Mouse (Mus musculus) MEL (cell line): ENCODE data around the gene Glt8d2. TPM values are rescaled to one million over a fixed set of nuclear protein-coding genes. Genes with fewer than 3 reads are reported as not detected.

Source experiments
- DNase-seq: peaks from one replicate; pipeline ENCODE4 v3.0.0; 2011; ENCODE audit warnings: low read depth, low spot score
- H3K27ac ChIP-seq: 2 replicates; pipeline ENCODE4 v1.5.1; 2012; ENCODE audit warnings: low read depth, mild to moderate bottlenecking, control low read depth, low read length, moderate library complexity; ENCODE audit not compliant: control insufficient read depth
- H3K27me3 ChIP-seq, 2 experiments: fragments of 150-350 bp in 1 of 2; sonication (generic) in 1 of 2; 2 replicates each; pipeline ENCODE4 v1.6.1; 2012; ENCODE audit warnings: low read length in 2 of 2, mild to moderate bottlenecking in 2 of 2, improper control_type of control experiment in 1 of 2, moderate library complexity in 1 of 2; ENCODE audit not compliant: insufficient read depth in 2 of 2, control insufficient read depth in 1 of 2
- H3K36me3 ChIP-seq, 2 experiments: 2 replicates each; pipeline ENCODE4 v1.6.1; 2012 to 2014; ENCODE audit warnings: low read length in 2 of 2, improper control_type of control experiment in 1 of 2, inconsistent platforms in 1 of 2, mild to moderate bottlenecking in 1 of 2; ENCODE audit not compliant: insufficient read depth in 2 of 2, control insufficient read depth in 1 of 2
- H3K4me1 ChIP-seq, 2 experiments: fragments of 150-350 bp in 1 of 2; sonication (generic) in 1 of 2; 2 replicates each; pipeline ENCODE4 v1.6.1; 2012; ENCODE audit warnings: low read length in 2 of 2, improper control_type of control experiment in 1 of 2, mild to moderate bottlenecking in 1 of 2; ENCODE audit not compliant: insufficient read depth in 2 of 2, control insufficient read depth in 1 of 2
- H3K4me3 ChIP-seq, 2 experiments: fragments of 150-350 bp in 1 of 2; sonication (generic) in 1 of 2; 2 replicates each; pipeline ENCODE4 v1.5.1; 2012; ENCODE audit warnings: low read depth in 2 of 2, low read length in 2 of 2, mild to moderate bottlenecking in 2 of 2, moderate library complexity in 2 of 2, control low read depth in 1 of 2, improper control_type of control experiment in 1 of 2; ENCODE audit not compliant: control insufficient read depth in 1 of 2, insufficient read depth in 1 of 2
- H3K79me2 ChIP-seq: 2 replicates; pipeline ENCODE4 v1.6.1; 2012; ENCODE audit warnings: mild to moderate bottlenecking, low read length, moderate library complexity; ENCODE audit not compliant: control insufficient read depth, poor library complexity, insufficient read depth
- H3K9ac ChIP-seq: 2 replicates; pipeline ENCODE4 v1.6.1; 2012; ENCODE audit warnings: low read depth, mild to moderate bottlenecking, control low read depth, low read length, moderate library complexity; ENCODE audit not compliant: control insufficient read depth, poor library complexity, severe bottlenecking
- H3K9me3 ChIP-seq: fragments of 150-350 bp; sonication (generic); replicated peaks from 2 replicates; pipeline ENCODE4 v1.6.1; 2012; ENCODE audit warnings: mild to moderate bottlenecking, low read length, improper control_type of control experiment, moderate library complexity; ENCODE audit not compliant: insufficient read depth
- CHD1 ChIP-seq: IDR thresholded peaks from 2 replicates; pipeline ENCODE4 v1.6.1; 2012; ENCODE audit warnings: low read depth, mild to moderate bottlenecking, inconsistent platforms, low read length, improper control_type of control experiment
- CTCF ChIP-seq, 3 experiments: IDR thresholded peaks in 2 of 3; conservative IDR thresholded peaks in 1 of 3; 2 replicates each; pipeline ENCODE4 v1.5.1; 2011 to 2012; ENCODE audit warnings: low read length in 3 of 3, low read depth in 2 of 3, mild to moderate bottlenecking in 2 of 3, improper control_type of control experiment in 1 of 3, inconsistent platforms in 1 of 3, mixed read lengths in 1 of 3, moderate library complexity in 1 of 3; ENCODE audit not compliant: control insufficient read depth in 1 of 3, insufficient read depth in 1 of 3, poor library complexity in 1 of 3, severe bottlenecking in 1 of 3
- E2F4 ChIP-seq: IDR thresholded peaks from 2 replicates; pipeline ENCODE4 v1.6.1; 2011; ENCODE audit warnings: low read depth, low read length, improper control_type of control experiment, borderline replicate concordance
- ELF1 ChIP-seq: IDR thresholded peaks from 2 replicates; pipeline ENCODE4 v1.6.1; 2014; ENCODE audit warnings: low read depth, mild to moderate bottlenecking, inconsistent platforms, low read length, improper control_type of control experiment, moderate library complexity
- ETS1 ChIP-seq: IDR thresholded peaks from 2 replicates; pipeline ENCODE4 v1.6.1; 2012; ENCODE audit warnings: low read depth, mild to moderate bottlenecking, inconsistent platforms, low read length, improper control_type of control experiment, moderate library complexity
- GABPA ChIP-seq: IDR thresholded peaks from 2 replicates; pipeline ENCODE4 v1.6.1; 2012; ENCODE audit warnings: low read depth, mild to moderate bottlenecking, inconsistent platforms, low read length, improper control_type of control experiment, moderate library complexity
- GATA1 ChIP-seq: IDR thresholded peaks from 2 replicates; pipeline ENCODE4 v1.6.1; 2011; ENCODE audit warnings: low read depth, low read length, improper control_type of control experiment
- HCFC1 ChIP-seq: IDR thresholded peaks from 2 replicates; pipeline ENCODE4 v1.6.1; 2012; ENCODE audit warnings: low read depth, mild to moderate bottlenecking, inconsistent platforms, low read length, improper control_type of control experiment, moderate library complexity
- KAT2A ChIP-seq: conservative IDR thresholded peaks from 2 replicates; pipeline ENCODE4 v1.6.1; 2012; ENCODE audit warnings: low read depth, low read length, improper control_type of control experiment, inconsistent platforms
- MAFK ChIP-seq: IDR thresholded peaks from 2 replicates; pipeline ENCODE4 v1.6.1; 2011; ENCODE audit warnings: low read depth, mild to moderate bottlenecking, low read length, improper control_type of control experiment, borderline replicate concordance
- MYC ChIP-seq: IDR thresholded peaks from 2 replicates; pipeline ENCODE4 v1.6.1; 2011; ENCODE audit warnings: low read depth, mild to moderate bottlenecking, low read length, improper control_type of control experiment, moderate library complexity
- NELFE ChIP-seq: IDR thresholded peaks from 2 replicates; pipeline ENCODE4 v1.6.1; 2011; ENCODE audit warnings: low read depth, low read length, improper control_type of control experiment
- NRF1 ChIP-seq: IDR thresholded peaks from 2 replicates; pipeline ENCODE4 v1.6.1; 2014; ENCODE audit warnings: low read depth, mild to moderate bottlenecking, inconsistent platforms, low read length, improper control_type of control experiment, moderate library complexity; ENCODE audit not compliant: poor library complexity, insufficient read depth, severe bottlenecking
- POLR2A ChIP-seq, 2 experiments: IDR thresholded peaks; 2 replicates each; pipeline ENCODE4 v1.6.1; 2011 to 2012; ENCODE audit warnings: low read length in 2 of 2, mild to moderate bottlenecking in 2 of 2, control low read depth in 1 of 2, improper control_type of control experiment in 1 of 2, low read depth in 1 of 2, moderate library complexity in 1 of 2; ENCODE audit not compliant: control insufficient read depth in 1 of 2, insufficient read depth in 1 of 2, poor library complexity in 1 of 2
- SIN3A ChIP-seq: IDR thresholded peaks from 2 replicates; pipeline ENCODE4 v1.6.1; 2012; ENCODE audit warnings: low read length, improper control_type of control experiment, inconsistent platforms
- TAL1 ChIP-seq: IDR thresholded peaks from 2 replicates; pipeline ENCODE4 v1.6.1; 2012; ENCODE audit warnings: mild to moderate bottlenecking, inconsistent platforms, low read length, moderate library complexity, mixed read lengths
- TBP ChIP-seq: IDR thresholded peaks from 2 replicates; pipeline ENCODE4 v1.8.0; 2011; ENCODE audit warnings: low read depth, low read length, improper control_type of control experiment
- USF1 ChIP-seq: IDR thresholded peaks from 2 replicates; pipeline ENCODE4 v1.6.1; 2014; ENCODE audit warnings: low read depth, mild to moderate bottlenecking, inconsistent platforms, low read length, improper control_type of control experiment, moderate library complexity
- USF2 ChIP-seq, 2 experiments: IDR thresholded peaks; 2 replicates each; pipeline ENCODE4 v1.6.1; 2011 to 2012; ENCODE audit warnings: improper control_type of control experiment in 2 of 2, low read length in 2 of 2, borderline replicate concordance in 1 of 2, inconsistent platforms in 1 of 2, low read depth in 1 of 2, mild to moderate bottlenecking in 1 of 2; ENCODE audit not compliant: insufficient read depth in 1 of 2
- ZMIZ1 ChIP-seq: IDR thresholded peaks from 2 replicates; pipeline ENCODE4 v1.6.1; 2012; ENCODE audit warnings: low read depth, mild to moderate bottlenecking, inconsistent platforms, low read length, improper control_type of control experiment, moderate library complexity
- ZNF384 ChIP-seq: IDR thresholded peaks from 2 replicates; pipeline ENCODE4 v1.6.1; 2012; ENCODE audit warnings: low read depth, mild to moderate bottlenecking, inconsistent platforms, low read length, improper control_type of control experiment
- polyA plus RNA-seq, 2 experiments: library from polyadenylated mRNA; stranded (reverse) in 1 of 2; unstranded in 1 of 2; fragments of >175 nt in 1 of 2; fragments of >200 nt in 1 of 2; gene quantifications; 2 replicates each; pipeline versions ENCODE4 v1.2.1 to v1.2.4; 2012; ENCODE audit warnings: low replicate concordance in 2 of 2, low read depth in 1 of 2; ENCODE audit not compliant: insufficient read length in 2 of 2, insufficient read depth in 1 of 2, missing spikeins in 1 of 2
- total RNA-seq: library from RNA; depleted of rRNA; stranded (reverse); fragments of 300-350 nt; gene quantifications from 2 replicates; pipeline ENCODE4 v1.2.3, GENCODE M21; 2012

Glt8d2 gene
- total and polyA plus RNA-seq, 3 experiments, result 0.15 to 0.54 TPM; not detected in 1

DNA sequence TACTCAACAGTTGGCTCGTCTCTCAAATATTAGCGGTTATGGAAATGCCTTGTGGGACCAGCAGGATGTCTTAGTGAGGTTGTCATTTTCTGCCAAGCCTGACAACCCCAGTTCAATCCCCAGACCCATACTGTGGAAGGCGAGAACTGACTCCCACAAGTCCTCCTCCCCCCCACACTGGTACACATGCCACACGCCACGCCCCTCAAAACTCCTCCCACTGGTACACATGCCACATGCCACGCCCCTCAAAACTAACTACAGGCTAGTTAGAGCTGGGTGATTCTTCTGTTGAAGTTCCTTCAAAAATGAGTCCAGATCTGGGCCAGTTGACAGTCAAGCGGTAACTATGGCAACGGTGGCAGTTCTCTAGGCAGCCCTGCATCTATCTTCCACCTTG lies 44.4 kb downstream of the Glt8d2 start:
- no peak overlapping the region for H3K9ac ChIP-seq
- no peaks in the 10 kb centered on the region for H3K27me3 ChIP-seq
- H3K27ac ChIP-seq, result no peak overlapping the region
- TF ChIP-seq CHD1, result no peak
- no peak for TF ChIP-seq ZNF384
- TF ChIP-seq USF1, result no peak
- no peak for TF ChIP-seq TAL1
- no peak for TF ChIP-seq TBP
- TF ChIP-seq ELF1, result no peak
- TF ChIP-seq NRF1, result no peak
- TF ChIP-seq USF2 (IDR thresholded peaks at IDR 0.05; ENCODE audit: borderline replicate concordance in 1 of 2, insufficient read depth in 1 of 2, low read depth in 1 of 2, low read length in 2 of 2), result no peak
- TF ChIP-seq ZMIZ1, result no peak
- TF ChIP-seq POLR2A (IDR thresholded peaks at IDR 0.05; ENCODE audit: control insufficient read depth in 1 of 2, insufficient read depth in 1 of 2, low read depth in 1 of 2, low read length in 2 of 2, poor library complexity in 1 of 2), result no peak
- TF ChIP-seq GATA1, result no peak
- no peak for TF ChIP-seq HCFC1
- no peak for TF ChIP-seq MYC
- TF ChIP-seq E2F4, result no peak
- TF ChIP-seq NELFE, result no peak
- no peak for TF ChIP-seq CTCF (IDR thresholded peaks at IDR 0.05 in 2 of 3, conservative IDR thresholded peaks at IDR 0.05 in 1 of 3; ENCODE audit: control insufficient read depth in 1 of 3, insufficient read depth in 1 of 3, low read depth in 2 of 3, low read length in 3 of 3, poor library complexity in 1 of 3, severe bottlenecking in 1 of 3)
- no peak for TF ChIP-seq MAFK
- TF ChIP-seq, all 39 proteins: peak for 0
- H3K79me2 ChIP-seq, result no peaks in the 10 kb centered on the region
- H3K4me3 ChIP-seq, result no peak overlapping the region
- H3K9me3 ChIP-seq, result no peaks in the 10 kb centered on the region
- H3K36me3 ChIP-seq, result peaks cover 0 to 23% of the 10 kb centered on the region in 2 experiments; a peak in 2 of 4 replicates
- DNase-seq, result no peak
- no peaks in the 10 kb centered on the region for H3K4me1 ChIP-seq

- H3K9ac ChIP-seq, result no peak overlapping the region
- no peaks in the 10 kb centered on the region for H3K27me3 ChIP-seq
- no peak overlapping the region for H3K4me3 ChIP-seq
- H3K4me1 ChIP-seq, result peaks cover 0 to under 1% of the 10 kb centered on the region in 2 experiments; a peak in 2 of 4 replicates
- H3K79me2 ChIP-seq, result peaks cover 2% of the 10 kb centered on the region
- no peak overlapping the region for H3K27ac ChIP-seq
- TF ChIP-seq GABPA (no peak), KAT2A (no peak), SIN3A (no peak), E2F4 (no peak), ETS1 (no peak)
- H3K9me3 ChIP-seq, result no peaks in the 10 kb centered on the region
- peaks cover 0 to 41% of the 10 kb centered on the region in 2 experiments; a peak in 3 of 4 replicates for H3K36me3 ChIP-seq
- no peak for DNase-seq
Observed at GRCm38 (mm10) chr10:82641481-82641880, 49.0 kb downstream of the Glt8d2 start.
